Mouse (Mus musculus): ENCODE results near the gene F10. TPM values are rescaled to one million over a fixed set of nuclear protein-coding genes. Genes with fewer than 3 reads are reported as not detected.
A peak's percentile ranks its signal among the peaks of the same experiment; 100 is the strongest.

F10 gene
- total RNA-seq (2014; fragmentation: Nextera tagmentation) (1.1 and 2.6 TPM in 2 replicates), total RNA-seq (2017) (1.1 and 1.6 TPM in 2 replicates)

- ATAC-seq (replicated peaks; ENCODE audit: low FRiP score, low TSS enrichment, poor library complexity, severe bottlenecking): no peak
Measured at GRCm38 (mm10) chr8:13037015-13037414, at the start of gene F10. F10 (plus strand) TSS chr8:13037308.

DNA sequence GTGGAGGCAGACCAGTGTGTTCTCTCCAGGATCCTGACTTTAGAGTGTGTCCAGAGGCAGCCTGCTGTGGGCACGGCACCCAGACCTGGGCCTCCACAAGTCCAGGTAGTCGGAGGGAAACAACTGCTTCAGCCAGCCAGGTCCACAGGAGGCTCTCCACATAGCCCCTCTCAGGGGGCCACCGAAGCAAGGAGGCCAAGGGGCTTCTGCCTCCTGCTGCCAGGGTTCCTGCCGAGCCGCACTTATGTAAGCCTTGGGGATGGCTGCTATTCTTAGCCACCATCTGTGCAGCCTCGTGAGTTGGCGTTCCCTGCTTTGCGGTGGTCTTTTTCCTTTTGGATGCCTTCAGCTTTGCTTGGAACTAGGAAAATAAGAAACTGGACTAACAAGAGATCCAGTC lies 49.5 kb upstream of the F10 start:
- ATAC-seq (replicated peaks; ENCODE audit: low FRiP score, low TSS enrichment, poor library complexity, severe bottlenecking): no peak

DNA sequence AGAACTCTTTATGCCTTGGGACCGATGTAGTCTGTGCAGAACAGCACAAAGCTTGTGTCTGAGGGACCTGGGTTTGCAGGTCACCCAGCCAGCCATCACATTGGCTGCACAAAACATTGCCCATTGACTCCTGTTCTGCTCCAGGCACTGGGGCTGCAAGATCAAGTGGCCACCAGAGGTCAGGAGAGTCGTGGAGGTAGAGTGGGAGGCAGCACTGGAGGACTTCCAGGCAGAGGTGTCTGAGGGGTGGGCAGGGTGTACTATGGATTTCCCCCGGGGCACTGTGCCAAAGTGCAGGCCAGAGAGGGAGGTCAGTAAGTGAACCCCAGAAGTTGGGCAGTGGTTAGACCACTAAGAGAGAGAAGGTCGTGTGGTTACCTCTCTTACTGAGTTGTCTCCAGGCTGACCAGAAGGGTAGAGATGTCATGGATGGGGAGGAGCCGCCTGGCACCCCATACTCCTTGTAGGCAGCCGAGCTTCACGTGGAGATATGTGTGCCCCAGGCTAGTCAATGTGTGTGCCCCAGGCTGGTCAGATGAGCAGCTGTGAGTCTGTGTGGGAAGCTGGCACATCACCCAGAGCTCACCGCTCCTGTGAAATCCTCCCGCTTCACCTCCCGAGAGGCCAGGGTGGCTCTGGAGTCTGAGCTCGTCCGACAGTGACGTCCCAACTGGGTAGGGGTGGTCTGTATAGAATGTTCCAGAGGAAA lies 48.2 kb upstream of the F10 start:
- no peak for ATAC-seq (replicated peaks; ENCODE audit: low FRiP score, low TSS enrichment, poor library complexity, severe bottlenecking)

DNA sequence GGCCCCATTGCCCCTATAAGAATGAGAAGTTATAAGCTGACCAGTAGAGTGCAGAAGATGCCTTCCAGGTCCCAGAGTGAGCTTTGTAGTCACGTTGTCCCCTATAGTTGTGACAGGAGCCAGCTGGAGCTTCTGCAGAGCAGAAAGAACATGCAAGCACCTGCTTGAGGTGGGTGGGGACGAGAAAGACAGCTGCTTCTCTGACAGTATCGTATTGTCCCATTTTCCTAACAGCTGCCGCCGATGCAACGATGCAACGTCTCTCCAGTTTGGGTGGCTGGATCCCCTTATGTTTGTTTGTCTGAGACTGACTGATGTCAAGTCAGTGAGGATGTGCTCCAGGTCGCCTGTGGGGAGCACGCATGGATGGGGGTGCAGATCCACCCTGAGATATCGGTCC lies 45.7 kb upstream of the F10 start:
- no peak for ATAC-seq (replicated peaks; ENCODE audit: low FRiP score, low TSS enrichment, poor library complexity, severe bottlenecking)

DNA sequence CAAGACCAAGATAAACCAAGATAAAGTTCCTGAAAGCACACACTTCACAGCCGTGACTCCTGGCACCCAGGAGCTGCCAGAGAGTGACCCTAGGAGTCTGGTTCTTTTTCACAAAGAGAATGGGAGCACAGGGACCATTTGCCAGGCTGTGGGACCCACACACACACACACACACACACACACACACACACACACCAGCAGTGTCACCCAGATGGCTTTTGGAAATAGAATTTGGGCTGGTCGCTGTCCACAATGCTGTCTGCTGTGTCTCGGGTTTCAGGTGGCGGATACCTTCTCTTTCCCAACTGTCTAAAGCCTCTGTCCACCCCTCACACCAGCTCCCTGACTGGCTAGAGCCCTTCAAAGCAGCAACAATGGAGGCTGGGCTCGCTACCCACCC lies 42.6 kb upstream of the F10 start:
- no peak for ATAC-seq (replicated peaks; ENCODE audit: low FRiP score, low TSS enrichment, poor library complexity, severe bottlenecking)

DNA sequence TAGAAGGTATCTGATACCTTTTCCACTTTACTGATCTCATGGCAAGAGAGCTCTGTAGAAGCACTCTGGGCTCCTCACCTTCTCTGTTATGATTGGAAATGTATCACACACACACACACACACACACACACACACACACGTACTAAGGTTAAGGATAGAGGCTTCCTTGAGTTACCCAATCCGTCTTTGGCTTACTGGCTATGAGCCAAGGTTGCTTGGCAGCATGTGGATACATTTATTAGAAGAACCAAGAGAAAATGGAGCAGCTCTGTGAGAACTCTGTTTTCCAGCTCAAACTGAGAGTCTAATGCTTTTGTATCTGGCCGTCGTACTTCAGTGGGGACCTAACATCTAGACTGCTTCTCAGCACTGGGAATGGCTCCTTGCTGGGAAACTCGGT lies 41.6 kb upstream of the F10 start:
- no peak for ATAC-seq (replicated peaks; ENCODE audit: low FRiP score, low TSS enrichment, poor library complexity, severe bottlenecking)

DNA sequence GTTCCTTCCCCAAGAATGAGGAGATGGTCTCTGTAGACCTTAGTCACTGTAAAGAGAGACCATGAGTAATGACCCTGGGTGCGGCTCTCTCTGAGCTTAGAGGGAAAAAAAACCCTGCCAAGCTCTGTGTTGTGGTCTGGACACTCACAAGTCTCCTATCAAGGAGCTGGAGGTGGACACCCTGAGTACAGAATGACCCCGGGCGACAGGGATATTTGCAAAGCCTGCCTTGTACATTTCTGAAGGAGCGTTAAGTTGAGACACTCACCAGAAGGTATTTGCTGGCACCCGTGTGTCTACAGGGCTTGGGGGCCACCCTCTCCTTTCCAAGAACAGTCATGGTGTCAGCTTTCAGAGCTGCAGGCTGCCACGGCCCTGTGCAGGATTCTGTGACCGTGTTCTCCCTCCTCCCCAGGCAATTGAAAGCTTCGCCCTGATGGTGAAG lies 40.3 kb upstream of the F10 start:
- ATAC-seq (replicated peaks; ENCODE audit: low FRiP score, low TSS enrichment, poor library complexity, severe bottlenecking): no peak

DNA sequence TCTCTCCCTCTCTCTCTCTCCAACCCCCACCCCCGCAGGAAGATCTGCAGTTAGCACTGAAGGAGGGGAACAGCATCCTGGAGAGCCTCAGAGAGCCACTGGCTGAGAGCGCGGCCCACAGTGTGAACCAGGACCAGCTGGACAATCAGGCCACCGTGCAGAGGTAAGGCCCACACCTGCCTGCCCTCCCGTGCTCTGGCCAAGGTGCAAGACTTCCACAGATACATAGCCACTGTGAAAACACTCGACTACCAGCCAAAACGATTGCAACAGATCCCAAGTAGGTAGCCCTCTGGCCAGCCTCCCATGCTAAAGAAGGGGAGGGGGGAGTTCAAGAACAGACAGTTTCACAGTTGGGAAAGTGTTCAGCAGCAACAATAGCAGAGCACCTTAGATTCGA lies 38.8 kb upstream of the F10 start:
- ATAC-seq (replicated peaks; ENCODE audit: low FRiP score, low TSS enrichment, poor library complexity, severe bottlenecking): no peak

DNA sequence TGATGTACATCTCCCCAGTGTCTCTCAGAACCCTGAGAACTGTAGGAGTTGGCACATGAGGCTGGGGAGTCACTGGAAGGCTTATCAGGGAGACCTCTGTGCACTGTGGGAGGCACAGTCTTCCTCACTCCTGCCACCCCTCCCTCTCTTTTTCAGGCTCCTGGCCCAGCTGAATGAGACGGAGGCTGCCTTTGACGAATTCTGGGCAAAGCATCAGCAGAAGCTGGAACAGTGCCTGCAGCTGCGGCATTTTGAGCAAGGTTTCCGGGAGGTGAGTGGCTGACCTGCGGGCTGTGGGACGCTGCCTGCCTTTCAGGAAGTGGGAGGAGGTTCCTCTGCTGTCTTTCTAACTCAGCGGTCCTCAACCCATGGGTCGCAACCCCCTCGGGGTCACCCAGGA lies 37.3 kb upstream of the F10 start:
- no peak for ATAC-seq (replicated peaks; ENCODE audit: low FRiP score, low TSS enrichment, poor library complexity, severe bottlenecking)

- no peak for ATAC-seq (replicated peaks; ENCODE audit: low FRiP score, low TSS enrichment, poor library complexity, severe bottlenecking)
Measured at GRCm38 (mm10) chr8:13007458-13007857, 29.6 kb upstream of the F10 start.

GRCm38 (mm10) chr8:13010313-13010712 lies 26.8 kb upstream of the F10 start:
- no peak for ATAC-seq (replicated peaks; ENCODE audit: low FRiP score, low TSS enrichment, poor library complexity, severe bottlenecking)

- ATAC-seq (replicated peaks; ENCODE audit: low FRiP score, low TSS enrichment, poor library complexity, severe bottlenecking): no peak
Measured at GRCm38 (mm10) chr8:13019560-13019959, 17.5 kb upstream of the F10 start.

DNA sequence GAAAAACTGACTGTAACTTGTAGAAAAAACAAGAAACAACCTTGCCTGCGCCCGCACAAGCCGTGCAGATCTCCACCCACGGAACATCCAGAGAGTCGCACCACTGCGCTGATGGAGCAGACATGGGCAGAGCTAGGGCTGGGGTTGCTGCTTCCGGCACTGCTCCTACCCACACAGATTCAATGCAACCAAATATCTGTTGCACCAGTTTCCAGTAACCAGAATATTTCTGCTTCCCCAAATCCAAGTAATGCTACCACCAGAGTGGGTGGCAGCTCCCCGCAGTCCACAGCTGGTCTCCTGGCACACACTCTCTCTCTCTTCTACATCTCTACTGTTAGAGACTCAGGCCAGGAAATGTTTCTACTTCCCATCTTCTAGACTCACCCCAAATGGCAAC lies 15.3 kb upstream of the F10 start:
- no peak for ATAC-seq (replicated peaks; ENCODE audit: low FRiP score, low TSS enrichment, poor library complexity, severe bottlenecking)

- ATAC-seq (replicated peaks; ENCODE audit: low FRiP score, low TSS enrichment, poor library complexity, severe bottlenecking): no peak
Measured at GRCm38 (mm10) chr8:13025487-13026224, 11.5 kb upstream of the F10 start, which contains the start of gene F7. F7 (plus strand) TSS chr8:13026034.

GRCm38 (mm10) chr8:13027615-13028014 lies 9.5 kb upstream of the F10 start:
- ATAC-seq (replicated peaks; ENCODE audit: low FRiP score, low TSS enrichment, poor library complexity, severe bottlenecking): no peak

- ATAC-seq (replicated peaks; ENCODE audit: low FRiP score, low TSS enrichment, poor library complexity, severe bottlenecking): no peak
Measured at GRCm38 (mm10) chr8:13028482-13028881, 8.6 kb upstream of the F10 start.

GRCm38 (mm10) chr8:13036346-13036812 lies 729 bp upstream of the F10 start:
- peak; percentile 51; the same call in 1 of the 2 replicates for ATAC-seq (replicated peaks; ENCODE audit: low FRiP score, low TSS enrichment, poor library complexity, severe bottlenecking)

DNA sequence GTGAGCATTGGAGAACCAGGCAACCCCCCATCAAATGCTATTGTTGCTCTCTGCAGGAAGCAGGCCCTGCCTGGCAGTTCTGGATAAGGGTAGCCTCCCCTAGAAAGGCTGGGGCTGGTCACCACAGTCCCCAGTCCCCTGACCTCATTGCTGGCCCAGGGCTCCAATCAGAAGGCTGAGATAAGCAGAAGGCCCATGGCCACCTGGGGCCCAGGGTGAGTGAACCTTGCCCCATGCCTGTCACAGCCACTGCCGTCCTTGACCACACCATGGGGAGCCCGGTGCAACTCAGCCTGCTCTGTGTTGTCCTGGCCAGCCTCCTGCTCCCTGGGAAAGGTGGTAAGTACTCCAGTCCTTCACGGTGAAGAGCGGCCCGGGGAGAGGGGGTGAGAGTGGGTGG lies 461 bp downstream of the F10 start:
- ATAC-seq (replicated peaks; ENCODE audit: low FRiP score, low TSS enrichment, poor library complexity, severe bottlenecking): no peak

- no peak for ATAC-seq (replicated peaks; ENCODE audit: low FRiP score, low TSS enrichment, poor library complexity, severe bottlenecking)
Measured at GRCm38 (mm10) chr8:13039054-13039453, 1.9 kb downstream of the F10 start.

DNA sequence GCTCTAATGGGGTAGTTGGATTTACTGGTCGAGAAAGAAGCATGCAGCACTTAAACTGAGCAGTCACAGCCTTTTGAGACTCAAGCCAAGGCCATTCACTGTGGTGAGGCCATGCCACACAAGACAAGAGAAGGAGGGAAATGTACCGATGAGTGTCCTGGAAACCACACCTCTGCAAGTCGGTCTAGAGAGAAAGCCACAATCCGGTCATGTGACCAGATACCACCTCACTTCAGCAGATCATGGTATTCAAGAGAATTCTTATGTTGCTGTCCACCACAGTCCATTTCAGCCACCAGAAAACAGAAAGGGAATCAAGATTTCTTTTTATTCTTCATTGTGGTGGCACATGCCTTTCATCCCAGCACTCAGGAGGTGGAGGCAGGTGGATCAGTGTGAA lies 4.4 kb downstream of the F10 start:
- no peak for ATAC-seq (replicated peaks; ENCODE audit: low FRiP score, low TSS enrichment, poor library complexity, severe bottlenecking)

DNA sequence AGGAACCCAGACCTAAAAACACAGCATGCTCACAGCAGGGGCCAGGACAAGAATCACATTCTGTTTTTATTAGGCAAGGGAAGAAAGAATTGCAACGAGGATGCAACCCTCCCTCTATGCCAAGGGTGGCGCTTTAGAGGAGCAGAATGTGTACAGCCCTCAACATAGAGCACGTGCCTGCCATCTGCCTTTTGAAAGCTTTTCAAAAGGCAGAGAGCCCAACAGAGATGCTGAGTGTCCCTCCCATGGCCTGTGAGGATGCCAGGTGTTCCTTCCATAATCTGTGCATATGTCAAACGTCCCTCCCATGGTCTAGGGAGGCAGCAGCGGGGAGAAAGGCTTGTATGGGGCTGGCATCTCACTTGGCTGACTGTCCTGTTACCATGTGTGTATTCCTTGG lies 10.5 kb downstream of the F10 start:
- ATAC-seq (replicated peaks; ENCODE audit: low FRiP score, low TSS enrichment, poor library complexity, severe bottlenecking): no peak

Data from megakaryocyte-erythroid progenitor cell, adult 5-6 weeks (primary cell).